Mouse (Mus musculus) R1 (cell line): Measurements from ENCODE around the gene Yeats2.

ENCODE experiments used
- DNase-seq: peaks from one replicate; pipeline ENCODE4 v3.0.0-alpha.2; 2018; ENCODE audit warnings: low read depth, low spot score

Yeats2 gene

DNA sequence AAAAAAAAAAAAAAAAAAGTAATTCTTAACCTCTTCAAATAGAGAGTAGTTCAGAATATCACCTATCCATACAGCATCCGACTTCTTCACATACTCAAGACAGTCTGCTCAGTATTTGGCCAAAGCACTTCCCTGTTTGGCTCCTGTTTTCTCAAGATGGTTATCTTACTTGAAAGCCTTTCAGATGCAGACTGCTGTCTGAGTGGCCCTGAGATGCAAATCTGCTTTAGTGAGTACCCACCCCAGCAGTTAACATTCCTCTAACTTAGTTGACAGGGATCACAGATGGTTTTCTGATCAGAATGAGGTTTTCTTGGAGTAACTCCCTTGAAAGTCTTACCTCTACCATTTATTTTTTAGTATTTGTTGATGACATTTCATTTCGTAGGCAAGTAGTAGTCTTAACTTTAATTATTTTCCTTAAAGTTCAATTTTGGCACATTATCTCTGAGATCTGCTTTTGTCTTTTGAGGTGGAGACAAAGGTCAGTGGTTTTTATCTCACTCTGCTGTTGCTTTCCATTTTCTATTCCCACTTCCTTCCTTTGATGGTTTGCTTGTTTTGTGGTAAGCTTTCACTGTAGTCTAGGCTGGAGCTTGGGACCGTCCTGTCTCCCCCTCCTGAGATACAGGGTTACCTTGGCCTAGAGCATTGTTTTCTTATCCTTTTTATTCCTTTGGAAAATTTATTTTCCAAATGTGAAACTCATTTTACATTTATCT lies 50.5 kb downstream of the Yeats2 start:
- peak; percentile 92 for DNase-seq

- DNase-seq = no peak
Observed at GRCm38 (mm10) chr16:20192043-20192442, 51.2 kb downstream of the Yeats2 start.

DNA sequence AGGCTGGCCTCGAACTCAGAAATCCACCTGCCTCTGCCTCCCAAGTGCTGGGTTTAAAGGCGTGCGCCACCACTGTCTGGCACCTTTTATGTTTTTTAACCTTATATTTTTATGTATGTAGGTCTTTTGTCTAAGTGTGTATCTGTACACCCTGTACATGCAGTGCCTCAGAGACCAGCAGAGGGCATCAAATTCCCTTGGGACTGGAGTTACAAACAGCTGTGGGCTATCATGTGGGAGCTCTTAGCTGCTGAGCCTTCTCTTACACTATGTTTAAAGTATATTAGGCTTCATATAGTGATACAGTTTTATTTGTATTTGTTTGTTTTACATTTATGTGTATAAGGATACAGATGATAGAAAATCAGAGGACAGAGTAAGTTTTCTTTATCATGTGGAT lies 54.7 kb downstream of the Yeats2 start:
- peak; percentile 65 for DNase-seq

DNA sequence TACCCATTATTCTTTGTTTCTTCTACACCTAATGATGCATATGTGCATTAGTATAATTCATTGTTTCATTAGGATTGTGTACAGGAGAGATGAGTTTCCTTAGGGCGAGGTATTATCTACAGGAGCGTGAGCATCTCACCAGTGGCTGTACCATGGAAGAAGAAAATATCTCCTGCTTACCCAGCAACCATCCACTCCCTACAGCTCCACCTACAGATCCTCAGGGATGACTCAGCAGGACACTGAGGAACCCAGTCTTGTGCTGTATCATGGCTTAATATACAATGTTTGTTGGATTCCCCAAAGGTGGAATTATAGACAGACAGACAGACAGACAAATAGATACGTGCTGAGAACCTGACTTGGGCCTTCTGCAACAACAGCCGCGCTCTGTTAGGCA lies 56.1 kb downstream of the Yeats2 start:
- DNase-seq = no peak

DNA sequence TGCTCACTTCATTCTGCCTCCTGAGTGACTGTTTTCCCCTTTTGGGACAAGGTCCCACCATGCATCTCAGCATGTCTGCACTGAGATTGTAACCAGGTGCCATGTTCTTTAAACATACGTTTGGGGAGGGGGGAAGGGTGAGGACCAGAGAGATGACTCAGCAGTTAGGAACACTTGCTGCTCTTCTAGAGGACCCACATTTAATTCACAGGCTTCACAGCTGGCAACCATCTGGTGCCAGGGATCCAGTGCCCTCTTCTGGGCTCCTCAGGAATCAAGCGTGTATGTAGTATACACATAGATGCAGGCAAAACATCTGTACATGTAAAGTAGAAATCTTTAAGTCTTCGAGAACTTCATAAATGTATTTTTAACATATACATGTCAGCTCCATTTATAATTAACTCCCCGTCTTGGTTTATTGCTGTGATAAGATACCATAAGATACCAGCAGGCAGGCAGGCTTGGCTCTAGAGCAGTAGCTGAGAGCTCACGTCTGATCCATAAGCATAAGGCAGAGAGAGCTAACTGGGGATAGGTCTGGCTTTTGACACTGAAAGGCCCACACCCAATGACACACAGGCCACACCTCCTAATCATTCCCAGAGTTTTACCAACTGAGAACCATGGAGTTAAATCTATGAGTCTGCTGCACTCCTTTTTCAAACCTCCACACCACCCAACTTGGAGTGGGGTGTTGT lies 58.8 kb downstream of the Yeats2 start:
- DNase-seq = peak; percentile 46

GRCm38 (mm10) chr16:20213591-20214226 lies 72.8 kb downstream of the Yeats2 start:
- peak; percentile 70 for DNase-seq

GRCm38 (mm10) chr16:20222726-20223125 lies 81.9 kb downstream of the Yeats2 start:
- DNase-seq = no peak

DNA sequence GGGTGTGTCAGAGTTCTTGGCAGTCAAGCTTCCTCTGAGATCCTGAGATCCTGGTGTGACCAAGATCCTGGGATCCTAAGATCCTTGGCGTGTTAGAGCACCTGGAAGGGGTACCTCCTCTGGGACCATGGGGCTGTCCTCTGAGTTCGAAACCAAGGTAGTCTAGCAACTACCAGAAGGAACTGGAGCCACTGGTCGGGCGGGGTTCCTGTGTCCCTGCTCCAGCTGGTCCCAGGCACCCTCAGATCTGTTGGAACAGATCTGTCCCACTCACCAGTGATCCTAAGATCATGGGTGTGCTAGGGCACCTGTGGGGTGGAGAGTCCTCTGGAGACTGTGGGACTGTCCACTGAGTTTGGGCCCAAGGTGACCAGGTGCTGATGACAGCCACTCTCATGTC lies 85.8 kb downstream of the Yeats2 start:
- no peak for DNase-seq

- peak; percentile 51 for DNase-seq
Observed at GRCm38 (mm10) chr16:20227504-20227903, 86.6 kb downstream of the Yeats2 start.

DNA sequence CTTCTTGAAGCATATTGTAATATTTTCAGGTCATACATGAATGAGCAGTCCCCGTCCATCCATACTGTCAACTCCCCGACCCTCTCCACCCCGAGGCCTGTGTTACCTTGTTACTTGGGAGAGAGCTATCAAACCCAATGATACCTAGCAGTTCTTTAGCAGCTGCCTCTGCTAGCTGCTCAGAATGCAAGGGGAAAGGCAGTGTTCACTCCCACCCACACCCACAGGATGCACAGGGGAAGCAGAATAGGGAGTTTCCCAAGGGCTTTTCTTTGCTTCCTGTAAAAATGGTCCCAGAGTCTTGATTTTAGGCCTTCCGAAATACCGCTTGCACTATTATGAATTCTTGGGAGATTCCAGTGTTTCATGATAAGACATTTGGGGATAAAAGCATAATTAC lies 87.3 kb downstream of the Yeats2 start:
- DNase-seq = no peak

- no peak for DNase-seq
Observed at GRCm38 (mm10) chr16:20234406-20234805, 93.5 kb downstream of the Yeats2 start.

DNA sequence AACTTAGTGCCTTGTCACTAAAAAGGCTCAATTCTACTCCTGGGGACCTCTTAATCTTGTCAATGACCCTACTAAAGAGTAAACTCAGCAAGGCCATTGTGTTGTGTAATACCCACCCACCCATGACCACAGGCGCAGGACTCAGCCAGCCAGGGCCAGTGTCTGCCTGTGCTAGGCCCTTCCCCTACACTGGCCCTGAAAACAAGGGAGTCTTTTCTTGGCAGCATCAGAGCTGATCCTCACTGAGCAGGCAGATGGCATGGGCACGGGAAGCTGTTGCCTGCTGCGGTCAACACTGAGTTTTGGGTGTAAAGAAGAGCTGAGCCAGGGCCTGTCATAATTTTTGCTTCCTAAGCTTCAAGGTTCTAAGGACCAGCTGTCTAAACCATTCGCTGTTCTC lies 96.6 kb downstream of the Yeats2 start:
- no peak for DNase-seq

GRCm38 (mm10) chr16:20238646-20239045 lies 97.8 kb downstream of the Yeats2 start:
- no peak for DNase-seq

- DNase-seq = peak; percentile 78
Observed at GRCm38 (mm10) chr16:20240468-20241414, 99.9 kb downstream of the Yeats2 start, which contains the start of gene Map6d1. Map6d1 (minus strand) TSS chr16:20241358.

GRCm38 (mm10) chr16:20247103-20247502 lies 106.2 kb downstream of the Yeats2 start:
- no peak for DNase-seq

DNA sequence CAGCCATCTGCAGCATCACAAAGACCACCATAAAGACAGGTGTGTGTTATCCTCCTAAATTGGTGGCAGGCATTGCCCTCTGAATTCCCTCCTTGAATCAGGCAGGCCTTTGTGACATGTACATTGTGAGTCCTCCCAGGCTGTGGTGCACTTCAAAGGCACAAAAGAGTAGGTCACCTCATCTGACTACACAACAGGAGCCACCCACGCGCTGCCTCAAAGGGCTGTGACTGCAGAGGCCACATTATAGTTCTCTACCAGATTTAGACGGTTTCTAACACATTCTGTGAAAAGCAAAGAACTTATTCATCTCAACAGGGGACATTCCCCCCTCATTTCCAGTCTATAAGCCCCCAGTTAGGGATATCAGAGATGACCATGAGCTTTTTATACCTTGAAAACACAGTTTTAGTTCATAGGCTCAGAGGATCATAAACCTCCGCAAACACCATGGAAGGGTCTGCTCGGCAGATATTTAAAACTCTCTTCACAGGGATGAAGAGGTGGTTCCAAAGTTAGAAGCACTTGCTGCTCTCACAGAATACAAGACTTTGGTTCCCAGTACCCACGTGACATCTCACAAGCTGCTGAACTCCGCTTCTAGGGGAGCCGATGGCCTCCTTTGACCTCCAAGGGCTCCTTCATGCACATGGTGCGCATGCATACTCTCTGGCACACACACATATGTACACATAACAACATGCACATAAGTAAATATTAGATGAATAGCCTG lies 107.7 kb downstream of the Yeats2 start:
- DNase-seq = no peak

- DNase-seq = peak; percentile 90
Observed at GRCm38 (mm10) chr16:20257926-20258325, 117.1 kb downstream of the Yeats2 start.

GRCm38 (mm10) chr16:20265089-20265488 lies 124.2 kb downstream of the Yeats2 start:
- DNase-seq = no peak

DNA sequence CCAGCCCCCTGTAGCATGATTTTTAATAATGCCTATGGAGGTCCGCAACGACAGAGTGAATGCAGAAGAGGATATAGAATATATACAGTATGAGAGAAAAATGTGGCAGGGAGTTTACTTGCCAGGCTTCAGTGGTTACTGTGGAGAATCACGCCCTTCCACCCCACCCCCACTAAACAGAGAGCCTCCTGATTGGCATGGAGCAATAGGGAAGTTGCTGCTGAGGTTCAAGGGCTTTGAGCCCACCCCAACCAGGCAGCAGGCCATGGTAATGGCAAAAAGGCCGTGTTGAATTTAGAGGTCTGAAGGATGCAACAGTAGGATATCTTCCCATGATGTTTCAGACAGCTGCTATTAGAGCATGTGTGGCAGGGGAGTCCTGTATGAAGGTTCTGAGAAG lies 130.5 kb downstream of the Yeats2 start:
- DNase-seq = no peak

- no peak for DNase-seq
Observed at GRCm38 (mm10) chr16:20272994-20273393, 132.1 kb downstream of the Yeats2 start.

DNA sequence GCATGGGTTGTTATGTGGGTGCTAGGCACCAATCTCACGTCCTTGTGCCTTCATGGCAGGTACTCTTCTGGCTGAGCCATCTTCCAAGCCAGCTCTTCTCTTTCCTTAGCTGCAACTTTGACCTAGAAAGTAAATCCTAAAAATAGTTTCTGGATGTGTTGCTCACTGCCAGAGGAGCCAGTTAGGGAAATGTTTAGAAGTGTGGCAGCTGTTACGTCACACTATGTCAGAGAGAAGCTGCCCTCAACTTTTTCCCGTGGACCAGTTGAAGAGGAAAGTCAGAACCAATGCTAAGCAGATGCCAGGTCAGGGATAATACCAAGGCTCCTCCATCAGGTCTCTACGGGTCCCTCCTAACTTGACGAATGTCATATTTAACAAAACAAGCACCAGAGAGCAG lies 138.5 kb downstream of the Yeats2 start:
- no peak for DNase-seq
